Mouse (Mus musculus) frontal cortex, postnatal 36 days (tissue): ENCODE measurements around the gene Mib2.
A peak's percentile ranks its signal among the peaks of the same experiment; 100 is the strongest.
"Not testable (repeated sequence)": the region's sequence is repeated elsewhere in the genome, so short reads cannot be mapped to it uniquely, and the experiment has no call there.

Experiments
- DNase-seq, 2 experiments: peaks; one replicate each; pipeline ENCODE4 v3.0.0; 2022; ENCODE audit warnings: low spot score in 2 of 2

Gene Mib2

DNA sequence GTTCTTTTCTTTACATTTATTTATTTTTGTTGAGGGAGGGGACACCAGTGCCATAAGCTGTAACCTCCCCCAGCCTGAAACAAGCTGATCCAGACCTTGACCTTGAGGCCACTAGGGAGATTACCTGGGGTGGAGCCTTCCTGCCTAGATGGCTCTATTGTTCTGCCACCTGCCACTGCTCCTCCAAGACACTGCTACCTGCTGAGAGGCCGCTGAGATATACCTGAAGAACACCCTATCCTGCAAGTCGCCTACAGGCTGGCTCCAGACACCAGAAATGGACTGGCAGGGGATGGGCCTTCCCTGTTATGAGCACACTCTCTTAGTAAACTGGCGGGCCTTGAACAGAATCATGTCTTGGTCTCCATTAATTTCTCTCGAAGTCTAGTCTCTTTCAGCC lies 1.2 kb upstream of the Mib2 start:
- DNase-seq: not testable (repeated sequence)

- DNase-seq: no peak
Measured at GRCm38 (mm10) chr4:155669598-155670075, 639 bp upstream of the Mib2 start.

DNA sequence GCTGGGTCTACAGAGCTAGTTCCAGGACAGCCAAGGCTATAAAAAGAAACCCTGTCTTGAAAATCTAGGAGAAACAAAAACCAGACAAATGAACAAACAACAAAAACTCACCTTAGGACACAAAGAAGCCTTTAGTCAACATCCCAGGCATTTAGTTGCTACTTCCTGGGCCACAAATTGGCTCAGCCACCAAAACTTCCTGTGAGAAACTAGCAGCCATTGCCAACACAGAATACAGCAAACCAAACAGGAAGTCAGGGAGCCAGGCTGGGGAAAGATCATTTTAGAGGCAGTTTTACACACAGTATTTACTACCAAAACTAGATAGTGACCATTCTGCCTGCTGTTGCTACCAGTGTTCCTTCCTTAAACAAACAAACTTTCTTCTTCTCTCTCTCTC lies 2.1 kb downstream of the Mib2 start:
- DNase-seq: no peak

DNA sequence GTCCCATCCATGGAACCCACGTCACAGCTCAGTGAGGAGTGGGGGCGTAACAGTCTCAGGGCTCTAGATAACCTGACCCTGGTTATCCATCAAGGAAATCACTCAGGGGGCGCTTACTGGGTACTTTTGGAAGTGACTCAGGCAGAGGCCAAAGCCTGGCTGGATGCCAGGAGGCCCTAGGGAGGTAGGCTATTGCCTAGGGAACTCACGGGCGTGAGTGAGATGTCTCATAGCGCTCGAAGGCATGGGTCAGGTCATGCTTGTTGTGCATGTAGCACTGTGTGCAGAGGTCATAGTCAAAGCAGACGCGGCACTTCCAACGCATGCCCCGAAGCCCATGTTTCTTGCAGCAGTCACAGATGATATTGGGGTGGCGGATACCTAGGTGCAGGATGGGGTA lies 8.4 kb downstream of the Mib2 start:
- no peak for DNase-seq

GRCm38 (mm10) chr4:155658961-155659360 lies 10.0 kb downstream of the Mib2 start:
- no peak for DNase-seq

DNA sequence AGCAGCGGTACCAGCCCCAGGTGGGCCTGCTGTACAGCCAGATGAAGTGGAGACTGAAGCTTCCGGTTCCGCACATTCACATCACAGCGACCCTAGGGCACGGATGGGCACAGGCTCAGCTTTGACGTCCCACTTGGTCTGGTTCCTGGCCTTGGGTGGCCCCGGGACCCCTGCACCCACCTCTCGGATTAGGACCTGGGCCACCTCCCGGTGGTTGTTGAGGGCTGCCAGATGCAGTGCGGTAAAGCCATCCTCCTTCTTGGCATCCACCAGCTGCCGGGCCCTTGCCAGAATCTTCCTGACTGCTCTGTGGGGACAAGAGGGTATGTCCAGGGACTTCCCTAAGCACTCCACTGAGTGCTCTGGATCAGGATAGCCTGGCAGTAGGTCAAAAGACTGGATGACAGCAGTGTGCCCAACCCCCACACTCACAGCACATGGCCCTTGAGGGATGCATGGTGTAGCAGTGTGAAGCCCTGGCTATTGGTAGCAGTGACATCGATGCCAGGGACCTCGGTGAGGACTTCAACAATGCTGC lies 12.7 kb downstream of the Mib2 start:
- DNase-seq: no peak

DNA sequence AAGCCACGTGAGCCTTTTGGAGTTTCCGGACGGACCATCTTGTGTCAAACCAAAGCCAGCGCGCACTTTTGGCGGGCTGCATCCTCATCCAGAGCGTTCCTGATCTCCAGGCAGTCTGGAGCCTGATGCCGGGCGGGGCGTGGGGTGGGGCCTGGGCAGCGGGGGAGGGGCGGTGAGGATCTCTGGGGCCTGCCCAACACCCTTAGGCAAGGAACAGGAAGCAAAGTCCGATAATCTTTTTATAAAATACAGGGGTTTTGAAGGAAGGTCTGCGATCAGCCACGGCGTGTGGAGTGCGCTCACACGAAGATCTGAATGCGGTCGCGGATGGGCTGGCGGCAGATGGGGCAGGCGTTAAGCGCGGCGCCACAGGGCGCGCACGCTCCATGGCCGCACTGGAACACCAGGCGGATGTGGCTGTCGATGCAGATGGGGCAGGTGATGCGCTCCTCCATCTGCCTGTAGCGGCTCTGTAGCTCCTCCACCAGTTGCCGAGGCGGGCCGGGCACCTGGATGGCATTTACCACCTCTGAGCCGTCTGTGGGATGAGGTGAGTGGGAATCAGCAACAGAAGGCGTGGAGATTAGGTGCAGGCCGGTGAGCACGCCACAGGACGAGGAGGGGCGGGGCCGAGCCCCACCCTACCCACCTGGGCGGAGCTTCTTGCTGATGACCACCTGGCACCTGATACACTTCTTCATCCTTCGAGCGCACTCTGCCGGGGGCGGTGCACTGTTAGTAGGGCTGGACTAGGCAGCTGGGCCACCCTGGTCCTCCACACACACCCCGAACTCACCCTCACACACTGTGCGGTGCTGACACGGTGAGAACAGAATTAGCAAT lies 14.3 kb downstream of the Mib2 start:
- DNase-seq: no peak

DNA sequence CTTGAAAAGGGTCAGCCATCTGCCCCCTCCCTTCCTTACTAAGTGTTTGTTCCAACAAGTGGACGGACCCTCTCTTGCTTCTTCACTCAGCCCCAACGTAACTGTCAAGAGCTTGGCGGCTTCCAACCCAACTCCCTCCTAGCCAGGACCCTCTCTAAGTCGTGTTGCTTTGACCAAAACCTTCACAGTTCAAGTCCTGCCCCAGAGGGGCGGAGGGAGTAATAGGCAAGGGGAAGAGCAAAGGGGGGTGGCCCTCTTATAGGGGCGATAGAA lies 14.9 kb downstream of the Mib2 start:
- DNase-seq: no peak

- DNase-seq: peak in 1 of 2 experiments; percentile 31
Measured at GRCm38 (mm10) chr4:155653451-155654182, 15.4 kb downstream of the Mib2 start.

DNA sequence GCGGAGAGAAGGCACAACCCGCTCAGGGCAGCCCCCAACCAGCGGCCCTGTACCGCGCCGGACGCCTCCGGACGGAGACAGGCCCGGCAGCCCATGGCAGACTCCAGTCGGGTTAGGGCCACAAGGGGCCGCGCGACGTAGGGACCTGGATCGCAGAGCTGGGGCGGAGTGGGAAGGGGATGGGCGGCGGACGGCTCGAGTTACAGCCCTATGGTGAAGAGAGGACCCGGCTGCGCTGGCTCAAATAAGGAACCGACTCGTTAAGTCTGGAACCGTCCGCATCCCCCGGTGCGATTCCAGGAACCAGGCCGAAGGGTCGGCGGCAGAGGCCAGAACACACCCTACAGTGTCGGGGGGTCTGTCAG lies 15.9 kb downstream of the Mib2 start, which contains the start of gene Mmp23:
TSS of gene Mmp23 (minus strand) at position 299 of the 365 bp plus-strand sequence.
- DNase-seq: no peak

GRCm38 (mm10) chr4:155652283-155653085 lies 16.5 kb downstream of the Mib2 start:
- DNase-seq: no peak

GRCm38 (mm10) chr4:155651553-155652269 lies 17.3 kb downstream of the Mib2 start:
- DNase-seq: no peak

DNA sequence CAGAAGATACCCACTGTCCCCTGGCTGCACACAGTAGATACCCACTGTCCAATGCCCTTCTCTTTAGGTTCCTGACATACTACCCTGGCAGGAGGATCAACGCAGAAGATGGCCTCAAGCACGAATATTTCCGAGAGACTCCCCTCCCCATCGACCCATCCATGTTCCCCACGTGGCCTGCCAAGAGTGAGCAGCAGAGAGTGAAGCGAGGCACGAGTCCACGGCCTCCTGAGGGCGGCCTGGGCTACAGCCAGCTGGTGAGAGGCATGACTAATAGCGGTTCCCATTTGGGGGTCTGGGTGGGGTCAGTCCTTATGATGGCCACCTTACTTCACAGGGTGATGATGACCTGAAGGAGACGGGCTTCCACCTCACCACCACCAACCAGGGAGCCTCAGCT lies 19.6 kb downstream of the Mib2 start:
- no peak for DNase-seq

GRCm38 (mm10) chr4:155645721-155646120 lies 23.3 kb downstream of the Mib2 start:
- DNase-seq: no peak

GRCm38 (mm10) chr4:155645308-155645707 lies 23.7 kb downstream of the Mib2 start, which contains the start of gene Gm10563:
Gene Gm10563 (minus strand): TSS chr4:155645408.
- not testable (repeated sequence) for DNase-seq

- no peak for DNase-seq
Measured at GRCm38 (mm10) chr4:155643531-155643930, 25.5 kb downstream of the Mib2 start.

DNA sequence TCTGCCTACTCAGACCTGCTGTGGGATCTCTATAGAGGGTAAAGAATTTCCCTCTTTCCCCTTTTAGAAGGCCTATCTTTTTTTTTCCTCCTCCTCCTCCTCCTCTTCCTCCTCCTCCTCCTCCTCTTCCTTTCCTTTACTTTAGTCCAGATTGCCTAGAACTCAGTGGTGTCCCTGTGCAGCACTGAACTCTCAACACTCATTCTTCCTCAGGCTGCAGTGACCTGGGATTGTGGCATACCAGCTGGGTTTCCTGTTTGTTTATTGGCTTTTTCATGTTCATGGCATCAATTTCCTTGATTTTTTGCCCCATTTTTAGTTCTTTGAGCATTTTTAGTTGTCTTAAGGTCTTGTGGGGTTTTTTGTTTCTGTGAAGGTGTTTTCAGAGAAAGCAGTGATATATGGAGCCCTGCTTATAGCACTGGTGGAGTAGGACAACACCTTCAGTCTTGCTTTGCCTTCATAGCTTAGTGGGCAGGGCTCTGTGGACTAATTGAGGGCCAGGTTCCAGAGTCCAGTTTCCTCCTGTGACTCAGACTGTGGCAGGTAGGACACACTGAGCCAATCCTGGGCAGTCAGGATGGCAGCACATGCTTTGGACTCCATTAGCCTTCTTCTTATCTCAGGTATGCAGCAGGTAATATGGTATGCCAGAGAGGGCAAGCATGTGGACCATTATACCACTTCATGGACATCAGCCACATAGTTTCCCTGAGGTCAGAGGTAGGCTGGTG lies 33.1 kb downstream of the Mib2 start:
- DNase-seq: no peak

GRCm38 (mm10) chr4:155630267-155630666 lies 38.7 kb downstream of the Mib2 start:
- DNase-seq: no peak

DNA sequence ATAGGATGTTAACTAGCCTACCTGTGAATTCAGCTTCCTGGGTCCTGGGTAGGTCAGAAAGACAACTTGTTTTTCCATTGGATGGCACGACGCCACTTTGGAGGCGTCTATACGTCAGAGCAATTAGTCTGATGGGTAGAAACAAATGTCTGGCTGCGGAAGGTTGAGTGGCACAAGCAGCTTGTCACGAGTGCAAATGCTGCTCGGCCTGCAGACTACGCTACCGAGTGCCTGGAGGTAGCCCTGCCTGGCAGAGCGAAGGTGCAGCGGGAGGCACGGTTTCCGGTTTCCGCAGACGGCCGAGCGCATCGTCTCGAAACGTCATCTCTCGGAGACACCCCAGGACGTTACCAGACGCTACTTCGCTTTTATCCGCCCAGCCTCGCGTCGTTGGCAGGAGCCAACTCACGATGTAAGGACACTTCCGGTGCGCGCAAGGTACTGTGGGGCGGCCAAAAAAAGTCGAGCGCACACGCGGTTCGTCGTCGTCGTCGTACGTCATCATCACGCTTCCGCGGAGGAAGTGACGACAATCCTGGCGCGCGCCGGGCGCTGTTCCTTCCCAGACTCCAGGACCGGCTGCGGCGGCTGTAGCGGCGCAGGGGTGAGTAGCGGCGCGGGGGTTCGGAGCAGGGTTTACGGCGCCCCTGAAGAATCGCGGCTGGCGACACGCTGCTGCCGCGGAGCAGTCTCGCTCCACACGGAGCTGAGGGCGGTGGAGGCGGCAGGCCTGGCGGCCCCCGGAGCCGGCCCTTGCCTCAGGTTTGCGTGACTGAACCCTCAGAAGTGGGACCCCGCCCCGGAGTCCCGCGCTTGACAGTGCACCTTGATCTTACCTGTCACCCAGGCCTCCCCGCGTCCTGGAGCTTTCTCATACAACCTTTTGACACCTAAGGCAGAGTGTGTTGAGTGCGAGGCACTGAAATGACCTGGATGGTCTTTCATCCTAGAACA lies 44.4 kb downstream of the Mib2 start, which contains the start of gene Cdk11b:
TSS of gene Cdk11b (plus strand) at position 517 of the 954 bp plus-strand sequence.
- peak; percentile 95 to 98 for DNase-seq
